Mouse (Mus musculus): ENCODE data around the gene Abca8b.

GRCm38 (mm10) chr11:109995624-109996023, at the start of gene Abca8b:
- TF ChIP-seq CTCF (IDR thresholded peaks at IDR 0.05; ENCODE audit: low read depth, low read length) (no peak), GATA1 (IDR thresholded peaks at IDR 0.05; ENCODE audit: borderline replicate concordance, low read length) (no peak), POLR2AphosphoS5 (IDR thresholded peaks at IDR 0.05; ENCODE audit: insufficient replicate concordance, low read depth, low read length) (no peak)

Measured in G1E (cell line).